Mouse (Mus musculus): ENCODE data around the gene Ndufv2. TPM values are rescaled to one million over a fixed set of nuclear protein-coding genes. Genes with fewer than 3 reads are reported as not detected.
A peak's percentile ranks its signal among the peaks of the same experiment; 100 is the strongest.

Ndufv2 gene
- 100 to 1,000 TPM; 224 to 227 TPM for total RNA-seq (2021)

- intact Hi-C loops (cut with DNase I) = loop anchor here (1.0 to 10.0 kb wide), 4 partner anchors 24 to 327 kb away; partner anchors contain the start of genes Ankrd12, Rab31 and Twsg1
- peak; percentile 90 to 91 for DNase-seq (ENCODE audit: low spot score in 2 of 2)
Measured at GRCm38 (mm10) chr17:66101380-66102330, at the start of gene Ndufv2. TSS of gene Ndufv2 (minus strand) at chr17:66101559.

- no peak for DNase-seq (ENCODE audit: low spot score in 2 of 2)
- intact Hi-C loops (cut with DNase I) = no loop called here
Measured at GRCm38 (mm10) chr17:66131212-66131611, 29.9 kb upstream of the Ndufv2 start.

GRCm38 (mm10) chr17:66130371-66130770 lies 29.0 kb upstream of the Ndufv2 start:
- intact Hi-C loops (cut with DNase I) = no loop called here
- DNase-seq (ENCODE audit: low spot score in 2 of 2) = no peak

GRCm38 (mm10) chr17:66125211-66125610 lies 23.9 kb upstream of the Ndufv2 start:
- no peak for DNase-seq (ENCODE audit: low spot score in 2 of 2)
- intact Hi-C loops (cut with DNase I) = no loop called here

- no peak for DNase-seq (ENCODE audit: low spot score in 2 of 2)
- intact Hi-C loops (cut with DNase I) = no loop called here
Measured at GRCm38 (mm10) chr17:66123816-66124610, 22.7 kb upstream of the Ndufv2 start.

- peak; percentile 90 to 91 for DNase-seq (ENCODE audit: low spot score in 2 of 2)
- intact Hi-C loops (cut with DNase I) = no loop called here
Measured at GRCm38 (mm10) chr17:66123066-66123815, 21.9 kb upstream of the Ndufv2 start, which contains the start of gene Ddx11. TSS of gene Ddx11 (plus strand) at chr17:66123520.

GRCm38 (mm10) chr17:66120701-66121100 lies 19.3 kb upstream of the Ndufv2 start:
- DNase-seq (ENCODE audit: low spot score in 2 of 2) = no peak
- intact Hi-C loops (cut with DNase I) = no loop called here

- DNase-seq (ENCODE audit: low spot score in 2 of 2) = no peak
- intact Hi-C loops (cut with DNase I) = no loop called here
Measured at GRCm38 (mm10) chr17:66118991-66119390, 17.6 kb upstream of the Ndufv2 start.

GRCm38 (mm10) chr17:66112166-66112565 lies 10.8 kb upstream of the Ndufv2 start:
- no peak for DNase-seq (ENCODE audit: low spot score in 2 of 2)
- intact Hi-C loops (cut with DNase I) = no loop called here

GRCm38 (mm10) chr17:66111402-66111959 lies 10.1 kb upstream of the Ndufv2 start, which contains the start of gene Washc1:
TSS of gene Washc1 (plus strand) at chr17:66111545.
- intact Hi-C loops (cut with DNase I) = no loop called here
- peak; percentile 86 to 88 for DNase-seq (ENCODE audit: low spot score in 2 of 2)

- intact Hi-C loops (cut with DNase I) = no loop called here
Measured at GRCm38 (mm10) chr17:66110746-66111145, 9.4 kb upstream of the Ndufv2 start.

GRCm38 (mm10) chr17:66108198-66108597 lies 6.8 kb upstream of the Ndufv2 start:
- intact Hi-C loops (cut with DNase I) = loop anchor here (5.0 to 10.0 kb wide), 3 partner anchors 153 to 333 kb away; partner anchors contain the start of genes Rab31 and Twsg1
- no peak for DNase-seq (ENCODE audit: low spot score in 2 of 2)

More at GRCm38 (mm10) chr17:66110746-66111145, 9.4 kb upstream of the Ndufv2 start:
- DNase-seq (ENCODE audit: low spot score in 2 of 2) = peak in 1 of 2 experiments; percentile 20

GRCm38 (mm10) chr17:66107466-66107865 lies 6.1 kb upstream of the Ndufv2 start:
- no peak for DNase-seq (ENCODE audit: low spot score in 2 of 2)
- intact Hi-C loops (cut with DNase I) = loop anchor here (5.0 to 10.0 kb wide), 3 partner anchors 153 to 333 kb away; partner anchors contain the start of genes Rab31 and Twsg1

GRCm38 (mm10) chr17:66106601-66107267 lies 5.4 kb upstream of the Ndufv2 start:
- DNase-seq (ENCODE audit: low spot score in 2 of 2) = no peak
- intact Hi-C loops (cut with DNase I) = loop anchor here (5.0 to 10.0 kb wide), 3 partner anchors 152 to 332 kb away; partner anchors contain the start of genes Rab31 and Twsg1

GRCm38 (mm10) chr17:66104076-66104475 lies 2.7 kb upstream of the Ndufv2 start:
- no peak for DNase-seq (ENCODE audit: low spot score in 2 of 2)
- intact Hi-C loops (cut with DNase I) = loop anchor here (5.0 to 10.0 kb wide), 3 partner anchors 149 to 329 kb away; partner anchors contain the start of genes Rab31 and Twsg1

- DNase-seq (ENCODE audit: low spot score in 2 of 2) = no peak
- intact Hi-C loops (cut with DNase I) = loop anchor here (1.0 to 10.0 kb wide), 4 partner anchors 23 to 326 kb away; partner anchors contain the start of genes Ankrd12, Rab31 and Twsg1
Measured at GRCm38 (mm10) chr17:66100566-66101379, 586 bp downstream of the Ndufv2 start.

GRCm38 (mm10) chr17:66092664-66093063 lies 8.7 kb downstream of the Ndufv2 start:
- no peak for DNase-seq (ENCODE audit: low spot score in 2 of 2)
- intact Hi-C loops (cut with DNase I) = no loop called here
